Mouse (Mus musculus): ENCODE results near the gene Hectd4. TPM values are rescaled to one million over a fixed set of nuclear protein-coding genes. Genes with fewer than 3 reads are reported as not detected.
"Not testable (repeated sequence)": the region's sequence is repeated elsewhere in the genome, so short reads cannot be mapped to it uniquely, and the experiment has no call there.

Hectd4 gene
- polyA plus RNA-seq, 1 experiment from 2014 or later = 9.5 TPM

DNA sequence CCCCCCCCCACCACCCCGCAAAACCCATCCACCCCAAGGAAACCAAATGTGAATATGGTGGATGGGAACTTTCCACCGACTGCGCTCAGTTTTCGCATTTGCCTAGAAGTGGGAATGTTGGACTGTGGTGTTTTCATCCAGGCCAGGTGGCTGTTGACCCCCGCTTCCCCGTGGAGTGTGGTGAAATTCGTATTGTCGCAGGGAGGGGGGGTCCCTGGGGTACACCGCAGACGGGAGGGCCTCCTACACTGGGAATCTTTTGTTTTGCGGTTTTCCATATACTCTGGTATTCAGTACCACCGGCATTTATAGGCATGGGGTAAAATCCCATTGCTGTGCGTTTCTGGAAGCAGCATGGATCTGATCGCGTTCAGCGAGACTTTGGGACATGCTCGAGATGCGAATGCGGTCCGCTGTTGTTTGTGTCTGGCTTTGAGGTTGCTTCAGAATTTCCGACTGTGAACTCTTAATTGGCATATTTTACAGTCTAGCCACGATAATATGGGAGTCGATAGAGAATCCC, 1.4 kb downstream of the Hectd4 start:
- WGBS = 19% methylated on average over 23 of the region's 23 CpGs
- Histone ChIP-seq H3K27me3 (ENCODE audit: control insufficient read depth, insufficient read depth, low read length) (no peaks in the 10 kb centered on the region), H3K4me1 (ENCODE audit: control insufficient read depth, insufficient read depth, low read length) (peaks cover 6% of the 10 kb centered on the region), H3K4me2 (replicated peaks; ENCODE audit: low read depth, low read length) (peak overlapping the region; percentile 71), H3K9ac (replicated peaks; ENCODE audit: low read depth, low read length) (no peak overlapping the region), H3K27ac (ENCODE audit: low read length) (no peak overlapping the region), H3K9me3 (ENCODE audit: control insufficient read depth, low read depth, low read length) (no peaks in the 10 kb centered on the region), H3K36me3 (ENCODE audit: control insufficient read depth, insufficient read depth, low read length) (no peaks in the 10 kb centered on the region), H3K4me3 (ENCODE audit: low read depth, low read length) (peak overlapping the region; percentile 94)
- ATAC-seq (ENCODE audit: insufficient number of reproducible peaks, insufficient read depth, low FRiP score, low read depth) = no peak

DNA sequence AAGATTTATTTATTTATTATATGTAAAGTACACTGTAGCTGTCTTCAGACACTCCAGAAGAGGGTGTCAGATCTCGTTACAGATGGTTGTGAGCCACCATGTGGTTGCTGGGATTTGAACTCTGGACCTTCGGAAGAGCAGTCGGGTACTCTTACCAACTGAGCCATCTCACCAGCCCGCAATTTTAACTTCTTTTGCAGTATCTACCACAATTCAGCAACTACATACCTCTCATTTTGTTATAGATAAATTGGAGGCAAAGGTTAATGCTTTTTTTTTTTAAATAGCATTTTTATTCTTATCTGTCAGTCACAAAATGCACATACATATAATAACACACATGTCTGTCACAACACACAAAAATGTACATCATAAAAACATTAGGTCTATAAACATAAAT, 4.0 kb downstream of the Hectd4 start:
- H3K36me3 ChIP-seq (ENCODE audit: control insufficient read depth, insufficient read depth, low read length); H3K27ac ChIP-seq (ENCODE audit: low read length); ATAC-seq (ENCODE audit: insufficient number of reproducible peaks, insufficient read depth, low FRiP score, low read depth); H3K4me2 ChIP-seq (replicated peaks; ENCODE audit: low read depth, low read length); H3K27me3 ChIP-seq (ENCODE audit: control insufficient read depth, insufficient read depth, low read length); H3K9me3 ChIP-seq (ENCODE audit: control insufficient read depth, low read depth, low read length); H3K4me3 ChIP-seq (ENCODE audit: low read depth, low read length); H3K9ac ChIP-seq (replicated peaks; ENCODE audit: low read depth, low read length); H3K4me1 ChIP-seq (ENCODE audit: control insufficient read depth, insufficient read depth, low read length): not testable (repeated sequence)
- WGBS = 90% methylated on average over 3 of the region's 4 CpGs

DNA sequence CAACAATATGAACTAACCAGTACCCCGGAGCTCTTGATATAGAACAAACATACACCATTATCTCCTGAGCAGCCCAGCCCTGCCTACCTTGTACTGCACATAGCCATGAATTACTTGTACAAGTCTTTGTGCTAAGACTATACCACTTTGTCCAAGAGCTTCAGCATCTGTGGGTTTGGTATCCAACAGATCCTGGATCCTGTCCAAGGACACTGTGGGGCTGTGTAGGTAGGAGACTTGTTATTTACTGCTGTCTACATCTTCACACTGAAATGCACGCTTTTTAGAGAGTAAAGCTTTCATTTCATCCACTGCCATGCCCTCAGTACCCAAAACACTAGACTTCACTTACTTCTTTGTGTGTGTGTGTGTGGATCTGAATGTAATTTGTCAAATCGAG, 4.8 kb downstream of the Hectd4 start:
- no peak for ATAC-seq (ENCODE audit: insufficient number of reproducible peaks, insufficient read depth, low FRiP score, low read depth)
- Histone ChIP-seq H3K36me3 (ENCODE audit: control insufficient read depth, insufficient read depth, low read length) (no peaks in the 10 kb centered on the region), H3K4me1 (ENCODE audit: control insufficient read depth, insufficient read depth, low read length) (peaks cover 6% of the 10 kb centered on the region), H3K9me3 (ENCODE audit: control insufficient read depth, low read depth, low read length) (no peaks in the 10 kb centered on the region), H3K9ac (replicated peaks; ENCODE audit: low read depth, low read length) (no peak overlapping the region), H3K4me2 (replicated peaks; ENCODE audit: low read depth, low read length) (no peak overlapping the region), H3K4me3 (ENCODE audit: low read depth, low read length) (no peak overlapping the region), H3K27ac (ENCODE audit: low read length) (no peak overlapping the region), H3K27me3 (ENCODE audit: control insufficient read depth, insufficient read depth, low read length) (no peaks in the 10 kb centered on the region)
- WGBS = 83% methylated on average over 3 of the region's 3 CpGs

DNA sequence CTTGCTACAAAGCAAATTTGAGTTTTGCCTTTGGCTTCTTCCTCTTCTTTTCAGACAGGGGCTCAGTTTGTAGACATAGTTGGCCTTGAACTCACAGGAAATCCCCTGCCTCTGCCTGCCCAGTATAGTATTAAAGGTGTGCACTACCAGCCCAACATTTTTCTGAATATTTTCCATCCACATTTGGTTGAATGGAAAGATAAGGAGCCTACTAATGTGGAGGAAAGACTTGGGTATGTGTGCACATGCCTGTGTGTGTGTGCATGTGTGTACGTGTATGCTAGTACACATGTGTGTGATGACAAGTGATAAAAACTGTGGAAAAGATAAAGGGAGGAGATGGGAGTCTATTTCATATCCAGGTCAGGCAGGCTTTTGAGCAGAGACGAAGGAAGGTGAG, 5.8 kb downstream of the Hectd4 start:
- Histone ChIP-seq H3K4me3 (ENCODE audit: low read depth, low read length) (no peak overlapping the region), H3K36me3 (ENCODE audit: control insufficient read depth, insufficient read depth, low read length) (no peaks in the 10 kb centered on the region), H3K9ac (replicated peaks; ENCODE audit: low read depth, low read length) (no peak overlapping the region), H3K4me2 (replicated peaks; ENCODE audit: low read depth, low read length) (no peak overlapping the region), H3K27me3 (ENCODE audit: control insufficient read depth, insufficient read depth, low read length) (no peaks in the 10 kb centered on the region), H3K4me1 (ENCODE audit: control insufficient read depth, insufficient read depth, low read length) (peaks cover 6% of the 10 kb centered on the region), H3K27ac (ENCODE audit: low read length) (no peak overlapping the region), H3K9me3 (ENCODE audit: control insufficient read depth, low read depth, low read length) (no peaks in the 10 kb centered on the region)
- no peak for ATAC-seq (ENCODE audit: insufficient number of reproducible peaks, insufficient read depth, low FRiP score, low read depth)
- WGBS = 90% methylated on average over 2 of the region's 2 CpGs

DNA sequence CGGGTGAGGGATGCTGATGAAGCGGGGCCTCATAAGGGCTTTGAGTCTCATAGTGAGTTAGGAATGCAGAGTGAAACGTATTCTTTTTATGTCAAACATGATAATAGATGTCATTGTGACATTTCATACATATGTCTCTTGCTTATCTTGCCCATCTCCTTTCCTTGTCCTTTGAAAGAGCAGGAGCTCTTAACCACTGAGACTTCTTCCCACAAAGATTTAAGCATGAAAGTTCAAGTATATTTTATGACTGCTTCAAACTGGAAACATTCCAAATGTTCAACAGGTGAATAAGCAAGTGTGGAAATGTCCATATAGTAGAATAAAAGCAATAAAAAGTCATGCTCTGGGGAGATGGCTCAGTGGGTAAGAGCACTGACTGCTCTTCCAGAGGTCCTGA, 6.4 kb downstream of the Hectd4 start:
- peaks cover 4% of the 10 kb centered on the region for H3K4me1 ChIP-seq (ENCODE audit: control insufficient read depth, insufficient read depth, low read length)
- no peak overlapping the region for H3K27ac ChIP-seq (ENCODE audit: low read length)
- H3K9me3 ChIP-seq (ENCODE audit: control insufficient read depth, low read depth, low read length) = no peaks in the 10 kb centered on the region
- no peaks in the 10 kb centered on the region for H3K36me3 ChIP-seq (ENCODE audit: control insufficient read depth, insufficient read depth, low read length)
- no peak for ATAC-seq (ENCODE audit: insufficient number of reproducible peaks, insufficient read depth, low FRiP score, low read depth)
- no peak overlapping the region for H3K4me2 ChIP-seq (replicated peaks; ENCODE audit: low read depth, low read length)
- H3K4me3 ChIP-seq (ENCODE audit: low read depth, low read length) = no peak overlapping the region
- H3K9ac ChIP-seq (replicated peaks; ENCODE audit: low read depth, low read length) = no peak overlapping the region
- WGBS = 61% methylated on average over 3 of the region's 3 CpGs
- no peaks in the 10 kb centered on the region for H3K27me3 ChIP-seq (ENCODE audit: control insufficient read depth, insufficient read depth, low read length)

DNA sequence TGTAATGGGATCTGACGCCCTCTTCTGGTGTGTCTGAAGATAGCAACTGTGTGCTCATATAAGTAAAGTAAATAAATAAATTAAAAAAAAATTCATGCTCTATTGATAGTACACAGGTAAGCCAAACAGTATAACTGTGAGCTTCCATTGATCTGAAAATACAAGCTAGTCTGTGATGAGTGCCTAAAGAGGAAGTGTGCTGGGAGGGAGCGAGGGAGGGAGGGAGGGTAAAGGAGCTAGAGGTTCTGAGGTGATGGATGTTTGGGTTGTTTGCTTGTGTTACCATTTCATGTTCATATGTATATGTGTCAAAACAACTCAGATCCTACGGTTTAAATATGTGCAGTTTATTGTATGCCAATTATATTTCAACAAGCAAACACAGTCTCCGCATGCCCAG, 6.8 kb downstream of the Hectd4 start:
- no peaks in the 10 kb centered on the region for H3K36me3 ChIP-seq (ENCODE audit: control insufficient read depth, insufficient read depth, low read length)
- H3K9ac ChIP-seq (replicated peaks; ENCODE audit: low read depth, low read length) = no peak overlapping the region
- H3K9me3 ChIP-seq (ENCODE audit: control insufficient read depth, low read depth, low read length) = no peaks in the 10 kb centered on the region
- no peaks in the 10 kb centered on the region for H3K4me1 ChIP-seq (ENCODE audit: control insufficient read depth, insufficient read depth, low read length)
- no peak for ATAC-seq (ENCODE audit: insufficient number of reproducible peaks, insufficient read depth, low FRiP score, low read depth)
- H3K27ac ChIP-seq (ENCODE audit: low read length) = no peak overlapping the region
- WGBS = 82% methylated on average over 4 of the region's 4 CpGs
- H3K4me2 ChIP-seq (replicated peaks; ENCODE audit: low read depth, low read length) = no peak overlapping the region
- no peak overlapping the region for H3K4me3 ChIP-seq (ENCODE audit: low read depth, low read length)
- H3K27me3 ChIP-seq (ENCODE audit: control insufficient read depth, insufficient read depth, low read length) = no peaks in the 10 kb centered on the region

DNA sequence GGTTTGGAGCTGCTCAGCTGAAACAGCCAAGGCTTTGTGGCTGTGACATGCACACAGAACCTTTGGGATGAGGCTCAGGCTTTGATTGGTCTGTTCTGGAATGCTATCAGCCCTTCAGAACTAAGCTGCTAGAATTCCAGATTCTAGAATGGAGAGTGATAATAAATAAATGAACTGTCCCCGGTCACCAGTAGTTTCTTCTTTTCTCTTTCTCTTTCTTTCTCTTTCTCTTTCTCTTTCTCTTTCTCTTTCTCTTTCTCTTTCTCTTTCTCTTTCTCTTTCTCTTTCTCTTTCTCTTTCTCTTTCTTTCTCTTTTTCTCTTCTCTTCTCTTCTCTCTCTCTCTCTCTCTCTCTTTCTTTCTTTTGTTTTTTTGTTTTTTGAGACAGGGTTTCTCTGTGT, 7.3 kb downstream of the Hectd4 start:
- not testable (repeated sequence) for ATAC-seq (ENCODE audit: insufficient number of reproducible peaks, insufficient read depth, low FRiP score, low read depth); H3K9me3 ChIP-seq (ENCODE audit: control insufficient read depth, low read depth, low read length); H3K4me1 ChIP-seq (ENCODE audit: control insufficient read depth, insufficient read depth, low read length); H3K4me3 ChIP-seq (ENCODE audit: low read depth, low read length); H3K36me3 ChIP-seq (ENCODE audit: control insufficient read depth, insufficient read depth, low read length); H3K4me2 ChIP-seq (replicated peaks; ENCODE audit: low read depth, low read length); H3K9ac ChIP-seq (replicated peaks; ENCODE audit: low read depth, low read length); H3K27me3 ChIP-seq (ENCODE audit: control insufficient read depth, insufficient read depth, low read length); H3K27ac ChIP-seq (ENCODE audit: low read length)
- WGBS = 94% methylated on average over 1 of the region's 1 CpGs

DNA sequence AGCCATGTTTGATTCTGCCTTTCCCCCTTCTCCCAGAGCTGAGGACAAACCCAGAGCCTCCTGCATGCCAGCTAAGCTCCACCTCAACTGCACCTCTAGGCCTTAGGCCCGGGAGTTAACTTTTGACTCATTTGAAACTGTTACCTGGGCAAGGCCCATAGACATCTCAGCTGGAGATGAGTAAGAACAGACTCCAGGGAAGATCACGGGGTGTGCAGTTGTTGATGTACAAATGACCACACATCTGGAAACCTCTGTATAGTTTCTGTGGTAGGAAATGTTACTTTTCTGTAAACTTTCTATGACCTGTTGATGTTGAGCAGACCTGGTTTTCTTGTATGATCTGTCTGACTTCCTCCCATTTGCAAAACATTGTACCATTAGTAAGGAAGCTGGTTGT, 9.2 kb downstream of the Hectd4 start:
- no peaks in the 10 kb centered on the region for H3K36me3 ChIP-seq (ENCODE audit: control insufficient read depth, insufficient read depth, low read length)
- H3K27ac ChIP-seq (ENCODE audit: low read length) = no peak overlapping the region
- no peak overlapping the region for H3K4me3 ChIP-seq (ENCODE audit: low read depth, low read length)
- 81% methylated on average over 2 of the region's 2 CpGs for WGBS
- no peak overlapping the region for H3K4me2 ChIP-seq (replicated peaks; ENCODE audit: low read depth, low read length)
- no peaks in the 10 kb centered on the region for H3K4me1 ChIP-seq (ENCODE audit: control insufficient read depth, insufficient read depth, low read length)
- no peaks in the 10 kb centered on the region for H3K27me3 ChIP-seq (ENCODE audit: control insufficient read depth, insufficient read depth, low read length)
- no peak overlapping the region for H3K9ac ChIP-seq (replicated peaks; ENCODE audit: low read depth, low read length)
- no peak for ATAC-seq (ENCODE audit: insufficient number of reproducible peaks, insufficient read depth, low FRiP score, low read depth)
- H3K9me3 ChIP-seq (ENCODE audit: control insufficient read depth, low read depth, low read length) = no peaks in the 10 kb centered on the region

DNA sequence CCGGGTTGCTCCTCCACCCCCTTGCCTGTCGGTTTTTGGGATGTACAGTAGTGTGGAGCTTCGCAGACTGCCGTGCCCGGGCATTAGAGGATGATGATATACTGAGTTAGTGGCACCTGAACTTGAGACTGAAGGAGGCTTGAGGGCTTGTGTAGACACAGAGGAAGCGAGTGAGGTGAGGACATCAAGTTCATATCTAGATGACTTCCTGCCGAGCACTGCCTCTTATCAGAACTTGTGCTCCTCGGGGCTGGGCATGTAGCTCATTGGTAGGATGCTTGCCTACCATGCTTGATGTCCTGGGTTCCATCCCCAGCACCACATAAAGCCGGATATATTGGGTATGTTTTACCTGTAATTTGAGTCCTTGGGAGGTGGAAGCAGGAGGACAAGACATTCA, 10.8 kb downstream of the Hectd4 start:
- no peak for ATAC-seq (ENCODE audit: insufficient number of reproducible peaks, insufficient read depth, low FRiP score, low read depth)
- Histone ChIP-seq H3K4me2 (replicated peaks; ENCODE audit: low read depth, low read length) (no peak overlapping the region), H3K4me1 (ENCODE audit: control insufficient read depth, insufficient read depth, low read length) (no peaks in the 10 kb centered on the region), H3K9ac (replicated peaks; ENCODE audit: low read depth, low read length) (no peak overlapping the region), H3K9me3 (ENCODE audit: control insufficient read depth, low read depth, low read length) (no peaks in the 10 kb centered on the region; the same call in 1 of the 2 replicates), H3K36me3 (ENCODE audit: control insufficient read depth, insufficient read depth, low read length) (no peaks in the 10 kb centered on the region), H3K27me3 (ENCODE audit: control insufficient read depth, insufficient read depth, low read length) (no peaks in the 10 kb centered on the region), H3K27ac (ENCODE audit: low read length) (no peak overlapping the region), H3K4me3 (ENCODE audit: low read depth, low read length) (no peak overlapping the region)
- WGBS = 90% methylated on average over 9 of the region's 9 CpGs
